Mouse (Mus musculus) liver, embryonic 12.5 days (tissue): ENCODE results near the gene Rpl11. TPM values are rescaled to one million over a fixed set of nuclear protein-coding genes. Genes with fewer than 3 reads are reported as not detected.
"Not testable (repeated sequence)": the region's sequence is repeated elsewhere in the genome, so short reads cannot be mapped to it uniquely, and the experiment has no call there.

Experiments
- ATAC-seq: fragments of 200-750 bp; cut with Nextera tagmentation; 2 replicates; pipeline ENCODE4 v1.8.0; 2017; ENCODE audit warnings: moderate number of reproducible peaks, mild to moderate bottlenecking, moderate library complexity
- H3K27ac ChIP-seq: fragments of 300-500 bp; sonication (generic); 2 replicates; pipeline ENCODE4 v1.5.1; 2016; ENCODE audit warnings: mild to moderate bottlenecking
- H3K27me3 ChIP-seq: fragments of 300-500 bp; sonication (generic); replicated peaks from 2 replicates; pipeline ENCODE4 v1.6.1; 2016; ENCODE audit warnings: mild to moderate bottlenecking, moderate library complexity
- H3K36me3 ChIP-seq: fragments of 300-500 bp; sonication (generic); 2 replicates; pipeline ENCODE4 v1.6.1; 2016; ENCODE audit warnings: mild to moderate bottlenecking, moderate library complexity
- H3K4me1 ChIP-seq: fragments of 300-500 bp; sonication (generic); 2 replicates; pipeline ENCODE4 v1.6.1; 2016
- H3K4me2 ChIP-seq: fragments of 300-500 bp; sonication (generic); 2 replicates; pipeline ENCODE4 v1.6.1; 2016; ENCODE audit warnings: mild to moderate bottlenecking, moderate library complexity
- H3K4me3 ChIP-seq: fragments of 300-500 bp; sonication (generic); 2 replicates; pipeline ENCODE4 v1.5.1; 2016; ENCODE audit warnings: mild to moderate bottlenecking, moderate library complexity
- H3K9ac ChIP-seq: fragments of 300-500 bp; sonication (generic); 2 replicates; pipeline ENCODE4 v1.6.1; 2016; ENCODE audit warnings: mild to moderate bottlenecking, moderate library complexity
- H3K9me3 ChIP-seq: fragments of 300-500 bp; sonication (generic); replicated peaks from 2 replicates; pipeline ENCODE4 v1.6.1; 2016; ENCODE audit warnings: mild to moderate bottlenecking, moderate library complexity
- WGBS: fragments of 180-500 bp; shearing (Covaris S2); methylation state at CpG from one replicate; pipeline ENCODE4 v1.1.7; 2016; ENCODE audit not compliant: insufficient replicate concordance; 5-methylcytosine and 5-hydroxymethylcytosine counted together
- polyA plus RNA-seq: library from polyadenylated mRNA; unstranded; fragments of >200 nt; fragmentation: Nextera tagmentation; extraction: Ambion mirVana; gene quantifications from 2 replicates; pipeline ENCODE4 v1.2.1, GENCODE M21; 2016

Gene Rpl11
- polyA plus RNA-seq, 1 experiment from 2014 or later = 362 TPM

DNA sequence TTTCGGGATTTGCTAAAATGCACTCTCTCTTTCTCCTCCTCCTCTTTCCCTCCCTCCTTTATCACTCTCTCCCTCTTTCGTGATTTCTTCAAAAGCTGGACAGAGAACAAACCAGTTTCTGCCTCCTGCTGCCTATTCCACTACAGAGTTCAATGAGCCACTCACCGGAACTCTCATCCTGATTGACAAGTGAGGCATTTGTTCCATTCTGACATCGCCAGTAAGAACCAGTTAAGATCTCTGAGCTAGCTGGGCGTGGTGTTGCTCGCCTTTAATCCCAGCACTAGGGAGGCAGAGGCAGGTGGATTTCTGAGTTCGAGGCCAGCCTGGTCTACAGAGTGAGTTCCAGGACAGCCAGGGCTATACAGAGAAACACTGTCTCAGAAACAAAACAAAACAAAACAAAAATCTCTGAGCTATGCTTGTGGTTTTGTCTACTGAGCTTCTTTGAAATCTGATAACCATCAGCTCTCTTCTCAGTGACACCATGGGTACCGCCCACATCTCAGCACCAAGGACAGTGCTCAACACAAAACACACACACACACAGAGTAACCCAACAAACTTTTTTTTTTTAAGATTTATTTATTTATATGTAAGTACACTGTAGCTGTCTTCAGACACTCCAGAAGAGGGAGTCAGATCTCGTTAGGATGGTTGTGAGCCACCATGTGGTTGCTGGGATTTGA is 6.7 kb upstream of the Rpl11 start:
- peaks cover 45% of the 10 kb centered on the region for H3K27me3 ChIP-seq
- H3K36me3 ChIP-seq, ATAC-seq, H3K4me3 ChIP-seq, H3K9me3 ChIP-seq, H3K27ac ChIP-seq, H3K4me2 ChIP-seq, H3K9ac ChIP-seq, H3K4me1 ChIP-seq: not testable (repeated sequence)
- WGBS = 42% methylated on average over 9 of the region's 9 CpGs

DNA sequence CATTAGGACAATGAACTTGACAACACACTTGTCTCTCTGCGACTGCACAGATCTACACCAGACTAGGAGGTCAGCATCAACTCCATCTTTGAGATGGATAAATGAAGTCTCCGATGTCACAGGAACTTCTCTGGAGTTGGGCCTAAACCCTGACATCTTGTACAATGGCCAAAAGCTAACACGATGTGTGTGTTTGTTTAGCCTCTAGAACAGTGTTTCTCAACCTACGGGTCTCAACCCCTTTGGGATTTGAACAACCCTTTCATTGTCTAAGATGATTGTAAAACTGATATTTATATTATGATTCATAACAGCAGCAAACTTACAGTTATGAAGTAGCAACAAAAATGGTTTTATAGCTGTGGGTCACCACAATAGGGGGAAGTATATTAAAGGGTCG is 4.7 kb upstream of the Rpl11 start:
- WGBS = 70% methylated on average over 5 of the region's 5 CpGs
- H3K4me2 ChIP-seq = no peak overlapping the region
- peaks cover 43% of the 10 kb centered on the region for H3K27me3 ChIP-seq
- H3K27ac ChIP-seq = no peak overlapping the region
- peaks cover 5% of the 10 kb centered on the region for H3K4me1 ChIP-seq
- H3K4me3 ChIP-seq = no peak overlapping the region
- no peaks in the 10 kb centered on the region for H3K9me3 ChIP-seq
- H3K36me3 ChIP-seq = no peaks in the 10 kb centered on the region
- H3K9ac ChIP-seq = no peak overlapping the region
- ATAC-seq = no peak

DNA sequence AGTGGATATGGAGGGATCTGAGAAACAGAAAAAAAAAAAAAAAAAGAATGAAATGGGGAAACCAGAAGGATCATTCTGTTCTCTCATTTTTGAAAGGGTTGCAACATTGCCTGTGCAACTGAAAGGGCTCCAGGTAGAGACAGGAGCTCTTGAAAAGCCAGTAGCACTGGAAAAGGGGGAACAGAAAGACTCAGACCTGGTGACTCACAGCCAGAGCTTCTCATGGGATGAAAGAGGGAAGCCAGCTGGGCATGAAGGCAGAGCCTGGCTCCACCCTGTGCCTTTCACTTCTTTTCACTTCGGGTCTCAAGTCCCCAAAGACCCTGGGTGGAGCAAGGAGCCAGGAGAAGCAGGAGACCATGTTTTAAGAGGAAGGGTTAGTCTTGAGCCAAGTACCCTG is 2.8 kb upstream of the Rpl11 start:
- H3K9ac ChIP-seq = no peak overlapping the region
- peaks cover 18% of the 10 kb centered on the region for H3K4me1 ChIP-seq
- H3K9me3 ChIP-seq = no peaks in the 10 kb centered on the region
- H3K4me2 ChIP-seq = no peak overlapping the region
- WGBS = 31% methylated on average over 1 of the region's 1 CpGs
- peaks cover 16% of the 10 kb centered on the region for H3K36me3 ChIP-seq
- H3K4me3 ChIP-seq = no peak overlapping the region
- ATAC-seq = no peak
- H3K27ac ChIP-seq = no peak overlapping the region
- H3K27me3 ChIP-seq = peaks cover 28% of the 10 kb centered on the region

DNA sequence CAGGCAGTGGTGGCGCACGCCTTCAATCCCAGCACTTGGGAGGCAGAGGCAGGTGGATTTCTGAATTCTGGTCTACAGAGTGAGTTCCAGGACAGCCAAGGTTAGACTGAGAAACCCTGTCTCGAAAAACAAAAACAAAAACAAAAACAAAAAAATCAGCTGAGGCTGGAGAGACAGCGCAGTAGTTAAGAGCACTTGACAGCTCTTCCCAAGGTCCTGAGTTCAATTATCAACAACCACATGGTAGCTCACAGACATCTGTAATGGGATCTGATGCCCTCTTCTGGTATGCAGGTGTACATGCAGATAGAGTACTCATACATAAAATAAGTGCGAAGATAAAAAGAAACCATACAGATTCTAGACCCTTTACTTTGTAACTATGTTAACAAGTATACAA is 615 bp upstream of the Rpl11 start:
- H3K9me3 ChIP-seq = no peaks in the 10 kb centered on the region
- 64% methylated on average over 5 of the region's 5 CpGs for WGBS
- H3K4me1 ChIP-seq = peaks cover 40% of the 10 kb centered on the region
- H3K9ac ChIP-seq = no peak overlapping the region
- H3K4me3 ChIP-seq = no peak overlapping the region
- peak overlapping the region; percentile 82 for H3K4me2 ChIP-seq
- peak overlapping the region; percentile 89; the same call in 1 of the 2 replicates for H3K27ac ChIP-seq
- peaks cover 37% of the 10 kb centered on the region for H3K36me3 ChIP-seq
- H3K27me3 ChIP-seq = peaks cover 24% of the 10 kb centered on the region
- no peak for ATAC-seq

DNA sequence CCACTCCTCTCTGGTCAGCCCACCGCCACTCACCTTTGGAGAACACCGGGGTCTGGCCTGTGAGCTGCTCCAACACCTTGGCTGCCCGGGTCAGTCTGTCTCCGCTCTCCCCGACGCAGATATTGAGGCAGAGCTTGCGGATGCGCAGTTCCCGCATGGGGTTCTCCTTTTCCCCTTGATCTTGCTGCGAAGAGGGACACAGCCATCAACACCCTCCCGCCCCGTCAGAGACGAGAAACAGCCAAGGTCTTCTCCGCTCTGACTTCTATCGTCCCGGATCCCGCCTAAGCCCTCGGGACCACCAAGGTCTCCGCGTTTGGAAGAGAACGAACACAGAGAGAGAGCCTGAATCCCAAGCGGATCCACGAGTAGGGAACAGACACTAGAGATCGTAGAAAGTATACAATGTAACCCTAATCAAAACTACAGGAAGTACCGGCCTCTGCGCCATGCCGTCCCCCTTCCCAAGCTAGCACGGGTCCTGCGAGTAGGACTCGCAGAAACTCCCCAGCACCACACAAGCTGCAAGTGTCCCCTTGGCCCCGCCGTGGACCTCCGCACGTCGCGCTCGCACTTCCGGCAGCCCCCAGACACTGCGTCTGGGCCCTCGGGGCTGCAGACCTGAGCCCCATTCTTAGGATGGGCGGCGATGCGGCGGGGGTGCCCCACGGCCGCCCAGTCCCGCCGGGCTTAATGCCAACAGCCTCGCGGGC is 538 bp downstream of the Rpl11 start:
- Histone ChIP-seq H3K36me3 (peaks cover 49% of the 10 kb centered on the region), H3K4me1 (peaks cover 52% of the 10 kb centered on the region), H3K9me3 (no peaks in the 10 kb centered on the region), H3K4me2 (peak overlapping the region; percentile 82), H3K4me3 (peak overlapping the region; percentile 99), H3K9ac (peak overlapping the region; percentile 99), H3K27me3 (peaks cover 24% of the 10 kb centered on the region), H3K27ac (peak overlapping the region; percentile 89)
- peak; percentile 67 for ATAC-seq
- WGBS = under 1% methylated on average over 50 of the region's 50 CpGs

DNA sequence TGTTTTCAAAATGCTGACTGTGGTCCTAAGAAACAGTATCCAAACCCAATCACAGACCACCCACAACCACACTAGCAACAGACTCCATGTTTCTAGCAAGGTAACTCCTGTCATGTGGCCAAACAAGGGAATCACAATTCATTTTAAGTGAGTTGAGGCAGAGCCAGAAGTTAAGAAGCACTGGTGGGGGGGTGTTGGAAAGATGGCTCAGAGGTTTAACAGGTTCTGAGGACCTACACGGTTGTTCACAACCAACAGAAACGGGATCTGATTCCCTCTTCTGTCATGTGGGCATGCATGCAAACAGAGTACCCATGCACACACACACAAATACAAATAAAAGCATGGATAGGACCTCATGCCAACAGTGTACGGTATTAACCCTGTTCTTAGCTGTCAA is 1.2 kb downstream of the Rpl11 start:
- no peak for ATAC-seq
- 0% methylated on average over 3 of the region's 3 CpGs for WGBS
- peak overlapping the region; percentile 99 for H3K4me3 ChIP-seq
- H3K4me1 ChIP-seq = peaks cover 57% of the 10 kb centered on the region
- peaks cover 21% of the 10 kb centered on the region for H3K27me3 ChIP-seq
- H3K9me3 ChIP-seq = no peaks in the 10 kb centered on the region
- H3K9ac ChIP-seq = peak overlapping the region; percentile 99
- peaks cover 55% of the 10 kb centered on the region for H3K36me3 ChIP-seq
- peak overlapping the region; percentile 89 for H3K27ac ChIP-seq
- peak overlapping the region; percentile 82 for H3K4me2 ChIP-seq

DNA sequence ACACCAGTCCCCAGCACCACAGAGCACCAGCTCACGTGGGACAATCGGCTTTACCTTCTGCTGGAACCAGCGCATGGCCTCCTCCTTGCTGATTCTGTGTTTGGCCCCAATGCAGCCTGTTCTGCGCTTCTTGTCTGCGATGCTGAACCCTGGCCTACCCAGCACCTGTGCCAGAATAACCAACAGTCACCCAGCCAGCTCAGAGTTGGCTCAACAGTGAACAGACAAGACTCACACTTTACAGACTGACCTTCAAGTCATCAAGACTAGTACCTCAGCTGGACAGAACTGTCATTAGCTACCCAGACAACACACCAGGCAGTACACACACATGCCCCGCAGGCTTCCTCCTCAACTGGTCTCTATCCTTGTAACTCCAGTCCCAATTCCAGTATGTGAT is 3.0 kb downstream of the Rpl11 start:
- Histone ChIP-seq H3K36me3 (peaks cover 73% of the 10 kb centered on the region), H3K9ac (peak overlapping the region; percentile 99; the same call in 1 of the 2 replicates), H3K4me2 (peak overlapping the region; percentile 82), H3K27ac (no peak overlapping the region), H3K9me3 (no peaks in the 10 kb centered on the region), H3K4me1 (peaks cover 67% of the 10 kb centered on the region), H3K27me3 (peaks cover 5% of the 10 kb centered on the region), H3K4me3 (peak overlapping the region; percentile 99; the same call in 1 of the 2 replicates)
- WGBS = 90% methylated on average over 6 of the region's 6 CpGs
- ATAC-seq = no peak

DNA sequence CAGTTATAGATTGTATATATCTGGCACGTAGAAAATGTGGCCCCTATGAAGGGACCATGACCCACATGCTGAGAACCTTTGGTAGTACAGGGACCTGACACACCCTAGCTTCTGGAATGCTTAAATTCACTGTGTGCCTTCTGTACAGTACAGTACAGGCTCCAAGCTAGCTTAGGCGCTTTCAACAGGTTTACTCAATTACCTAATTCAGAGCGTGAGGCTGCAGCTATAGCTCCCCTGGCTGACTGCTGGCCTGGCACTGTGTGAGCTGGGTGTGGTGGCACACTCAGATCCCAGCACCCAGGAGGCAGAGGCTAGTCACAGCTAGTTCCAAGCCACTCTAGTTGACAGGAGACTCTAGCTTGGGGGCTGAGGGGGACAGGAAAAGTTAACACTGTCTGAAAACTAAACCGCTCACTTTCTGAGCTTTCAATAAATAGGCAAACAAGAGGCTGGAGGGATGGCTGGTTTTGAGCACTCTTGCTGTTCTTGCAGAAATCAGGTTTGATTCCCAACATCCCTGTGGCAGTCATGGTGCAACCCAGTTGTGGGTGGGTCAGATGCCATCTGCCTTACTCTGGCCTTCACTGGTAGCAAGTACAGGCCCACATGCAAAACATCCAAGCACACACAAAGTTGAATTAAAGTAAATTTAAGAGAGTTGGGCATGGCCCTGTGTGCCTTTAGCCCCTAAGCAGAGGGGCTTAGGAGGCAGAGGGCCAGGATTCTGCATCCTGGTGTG is 4.8 kb downstream of the Rpl11 start:
- Histone ChIP-seq H3K9me3 (no peaks in the 10 kb centered on the region), H3K9ac (peak overlapping the region; percentile 32), H3K27ac (peak overlapping the region; percentile 34), H3K27me3 (no peaks in the 10 kb centered on the region), H3K4me3 (no peak overlapping the region), H3K4me2 (no peak overlapping the region), H3K36me3 (peaks cover 86% of the 10 kb centered on the region), H3K4me1 (peaks cover 62% of the 10 kb centered on the region)
- 66% methylated on average over 4 of the region's 4 CpGs for WGBS
- peak; percentile 20 for ATAC-seq

DNA sequence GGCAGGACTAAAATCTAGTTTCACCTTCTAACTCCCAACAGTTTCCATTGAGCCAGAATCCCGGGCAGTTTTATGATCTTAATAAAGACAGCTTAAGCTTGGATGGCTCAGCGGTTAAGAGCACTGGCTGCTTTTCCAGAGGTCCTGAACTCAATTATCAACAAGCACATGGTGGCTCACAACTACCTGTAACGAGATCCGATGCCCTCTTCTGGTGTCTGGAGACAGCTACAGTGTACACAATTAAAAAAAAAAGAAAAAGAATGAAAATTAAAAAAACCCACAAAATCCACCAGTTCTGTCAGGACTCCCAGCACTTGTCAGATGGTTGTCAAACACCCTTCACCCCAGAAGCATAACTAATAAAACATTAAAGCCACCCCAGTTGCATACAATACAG is 5.6 kb downstream of the Rpl11 start:
- H3K9me3 ChIP-seq = no peaks in the 10 kb centered on the region
- no peaks in the 10 kb centered on the region for H3K27me3 ChIP-seq
- H3K9ac ChIP-seq = peak overlapping the region; percentile 12; the same call in 1 of the 2 replicates
- no peak overlapping the region for H3K4me2 ChIP-seq
- H3K36me3 ChIP-seq = peaks cover 86% of the 10 kb centered on the region
- no peak for ATAC-seq
- H3K27ac ChIP-seq = peak overlapping the region; percentile 34
- peaks cover 61% of the 10 kb centered on the region for H3K4me1 ChIP-seq
- no peak overlapping the region for H3K4me3 ChIP-seq
- WGBS = 54% methylated on average over 4 of the region's 4 CpGs

DNA sequence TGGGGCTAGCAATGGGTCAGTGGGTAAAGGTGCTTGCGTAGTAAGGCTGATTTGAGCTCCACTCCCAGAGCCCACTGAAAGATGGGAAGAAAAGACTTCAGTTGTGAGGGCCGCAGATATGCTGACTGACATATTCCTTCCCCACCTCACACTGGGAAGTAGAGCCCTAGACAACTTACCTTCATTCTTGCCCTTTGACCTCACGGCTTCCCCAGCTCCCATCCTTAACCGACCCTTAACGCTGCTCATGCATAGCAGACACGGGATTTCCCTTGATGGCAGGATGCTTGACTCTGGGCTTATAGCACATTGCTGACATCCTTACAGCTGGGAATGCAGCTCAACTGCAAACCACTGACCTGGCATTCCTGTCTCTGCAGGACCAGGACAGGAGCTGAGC is 6.3 kb downstream of the Rpl11 start:
- peak overlapping the region; percentile 12; the same call in 1 of the 2 replicates for H3K27ac ChIP-seq
- 0 out of 2 replicates have a peak overlapping the region, but pooled peaks have one; percentile 12 for H3K9ac ChIP-seq
- peaks cover 79% of the 10 kb centered on the region for H3K36me3 ChIP-seq
- no peak overlapping the region for H3K4me2 ChIP-seq
- H3K9me3 ChIP-seq = no peaks in the 10 kb centered on the region
- ATAC-seq = no peak
- WGBS = 78% methylated on average over 6 of the region's 6 CpGs
- H3K27me3 ChIP-seq = no peaks in the 10 kb centered on the region
- peaks cover 57% of the 10 kb centered on the region for H3K4me1 ChIP-seq
- no peak overlapping the region for H3K4me3 ChIP-seq

DNA sequence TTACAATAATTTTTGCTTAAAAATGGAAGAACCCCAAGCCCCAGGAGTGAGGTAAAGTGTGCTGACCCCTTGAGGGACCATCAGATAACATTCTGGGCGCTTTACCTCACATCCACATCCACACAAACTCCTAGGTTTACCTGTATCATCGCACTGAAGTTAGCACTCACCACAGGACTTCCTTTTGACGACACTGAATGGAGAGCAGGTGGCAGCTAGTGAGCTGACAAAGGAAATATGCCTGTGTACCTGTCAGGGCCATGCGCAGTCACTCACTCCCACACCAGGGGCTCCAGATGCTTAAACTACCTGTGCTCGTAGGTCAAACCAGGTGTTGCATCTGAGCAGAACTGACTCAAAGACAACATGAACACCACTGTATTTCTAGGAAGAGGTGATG is 8.1 kb downstream of the Rpl11 start:
- H3K4me3 ChIP-seq = no peak overlapping the region

More for the DNA sequence above, 8.1 kb downstream of the Rpl11 start:
- H3K36me3 ChIP-seq = peaks cover 61% of the 10 kb centered on the region
- no peaks in the 10 kb centered on the region for H3K27me3 ChIP-seq
- WGBS = 79% methylated on average over 5 of the region's 5 CpGs
- H3K27ac ChIP-seq = no peak overlapping the region
- no peak for ATAC-seq
- H3K9ac ChIP-seq = no peak overlapping the region
- H3K9me3 ChIP-seq = no peaks in the 10 kb centered on the region
- no peak overlapping the region for H3K4me2 ChIP-seq
- peaks cover 39% of the 10 kb centered on the region for H3K4me1 ChIP-seq
